8 mouse cellular contexts compared by ENCODE assay signal in the genomic region with DNA sequence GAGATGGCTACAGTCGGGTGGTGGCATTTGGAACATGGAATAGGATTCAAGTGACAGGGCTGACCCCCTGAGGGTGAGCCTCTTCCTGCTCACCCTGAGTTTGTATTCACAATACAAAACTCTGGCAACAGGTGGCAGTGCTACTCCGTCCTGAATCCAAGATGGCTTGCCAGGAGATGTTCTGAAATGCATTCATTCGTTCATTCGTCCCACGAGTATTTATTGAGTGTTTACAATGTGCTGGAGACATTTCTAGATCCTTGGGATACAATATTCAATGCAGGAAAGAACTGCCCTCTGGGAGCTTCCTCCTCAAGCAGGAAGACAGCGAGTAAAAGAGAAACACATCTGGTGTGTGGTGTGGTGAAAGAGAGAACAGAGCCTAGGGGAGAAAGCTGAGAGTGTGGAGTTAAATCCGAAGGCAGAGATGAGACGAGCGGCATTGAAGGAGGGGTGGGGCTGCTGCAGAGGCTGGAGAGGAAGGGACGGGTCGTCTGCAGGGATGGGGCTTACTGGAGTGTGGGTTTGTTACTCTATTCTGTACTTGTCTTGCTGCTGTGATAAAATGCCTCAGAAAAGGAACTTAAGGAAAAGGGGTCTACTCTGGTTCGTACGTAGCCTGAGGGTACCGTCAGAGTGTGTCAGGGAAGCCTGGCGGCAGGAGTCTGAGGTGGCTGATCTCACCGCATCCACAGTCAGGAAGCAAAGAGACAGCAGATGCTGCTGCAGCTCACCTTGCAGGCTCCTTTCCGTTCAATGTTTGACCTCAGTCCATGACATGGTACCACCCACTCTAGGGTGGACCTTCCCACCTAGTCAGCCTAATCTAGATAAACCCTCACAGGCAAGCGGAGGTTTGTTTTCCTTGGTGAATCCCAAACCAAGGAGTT.
DNase-seq lines count a peak whose midpoint lies in the region; ATAC-seq and TF ChIP-seq lines count a peak whose summit lies in the region.

No protein-coding gene starts in this region.

- no peaks in the 10 kb centered on the region for H3K79me2 ChIP-seq in MEL (ENCODE audit: control insufficient read depth, insufficient read depth, low read length, poor library complexity)

- H3K36me3 ChIP-seq in MEL (ENCODE audit: control insufficient read depth in 1 of 2, insufficient read depth in 2 of 2, low read length in 2 of 2): peaks cover 0 to 14% of the 10 kb centered on the region in 2 experiments; a peak in 2 of 4 replicates
- H3K36me3 ChIP-seq in embryonic facial prominence, embryonic 10.5 days (replicated peaks): no peaks in the 10 kb centered on the region
- H3K36me3 ChIP-seq in intestine, postnatal 0 days (ENCODE audit: control insufficient read depth, insufficient read depth): no peaks in the 10 kb centered on the region

- H3K4me1 ChIP-seq in MEL (ENCODE audit: control insufficient read depth in 1 of 2, insufficient read depth in 2 of 2, low read length in 2 of 2): peaks cover 2 to 21% of the 10 kb centered on the region in 2 experiments; a peak in 3 of 4 replicates
- H3K4me1 ChIP-seq in embryonic facial prominence, embryonic 10.5 days: peaks cover 47% of the 10 kb centered on the region
- H3K4me1 ChIP-seq in intestine, postnatal 0 days (replicated peaks; ENCODE audit: control insufficient read depth, insufficient read depth, low read length): no peaks in the 10 kb centered on the region

- peak; percentile 54 for DNase-seq in layer of hippocampus, adult 11-12 months (ENCODE audit: low spot score)
- no peak for DNase-seq in layer of hippocampus, adult 8-10 months (ENCODE audit: low spot score in 2 of 2)
- DNase-seq in MEL (ENCODE audit: low read depth, low spot score): peak; percentile 78
- peak; percentile 57 for DNase-seq in embryonic facial prominence, embryonic 10.5 days (ENCODE audit: low spot score)
- peak; percentile 78 for DNase-seq in lung, postnatal 14 days
- peak; percentile 65 to 74 for DNase-seq in thymus, postnatal 36 days

- H3K27ac ChIP-seq in MEL (ENCODE audit: control insufficient read depth, low read depth, low read length): no peak overlapping the region
- H3K27ac ChIP-seq in embryonic facial prominence, embryonic 10.5 days (replicated peaks): peak overlapping the region; percentile 79
- no peak overlapping the region for H3K27ac ChIP-seq in intestine, postnatal 0 days (ENCODE audit: low read depth, low read length)

- peak; percentile 52 to 75 (median 65) for TF ChIP-seq CTCF in MEL (IDR thresholded peaks at IDR 0.05 in 2 of 3, conservative IDR thresholded peaks at IDR 0.05 in 1 of 3; ENCODE audit: control insufficient read depth in 1 of 3, insufficient read depth in 1 of 3, low read depth in 2 of 3, low read length in 3 of 3, poor library complexity in 1 of 3, severe bottlenecking in 1 of 3)
- TF ChIP-seq CTCF in intestine, postnatal 0 days (IDR thresholded peaks at IDR 0.05; ENCODE audit: low read depth): peak; percentile 84

- no peak overlapping the region for H3K9ac ChIP-seq in MEL (ENCODE audit: control insufficient read depth, low read depth, low read length, poor library complexity, severe bottlenecking)
- no peak overlapping the region for H3K9ac ChIP-seq in intestine, postnatal 0 days (ENCODE audit: low read depth, low read length)

- TF ChIP-seq EP300 in MEL (IDR thresholded peaks at IDR 0.05; ENCODE audit: low read depth in 1 of 2, low read length in 2 of 2): no peak

- TF ChIP-seq POLR2A in MEL (IDR thresholded peaks at IDR 0.05; ENCODE audit: control insufficient read depth in 1 of 2, insufficient read depth in 1 of 2, low read depth in 1 of 2, low read length in 2 of 2, poor library complexity in 1 of 2): no peak

- H3K9me3 ChIP-seq in MEL (replicated peaks; ENCODE audit: insufficient read depth, low read length): no peaks in the 10 kb centered on the region
- no peaks in the 10 kb centered on the region for H3K9me3 ChIP-seq in embryonic facial prominence, embryonic 10.5 days
- H3K9me3 ChIP-seq in intestine, postnatal 0 days (ENCODE audit: control insufficient read depth): no peaks in the 10 kb centered on the region

- peak overlapping the region; percentile 40 for H3K4me2 ChIP-seq in intestine, postnatal 0 days (replicated peaks; ENCODE audit: low read depth)

- H3K4me3 ChIP-seq in MEL (ENCODE audit: control insufficient read depth in 1 of 2, insufficient read depth in 1 of 2, low read depth in 2 of 2, low read length in 2 of 2): peak overlapping the region; percentile 40 to 62
- no peak overlapping the region for H3K4me3 ChIP-seq in embryonic facial prominence, embryonic 10.5 days
- no peak overlapping the region for H3K4me3 ChIP-seq in intestine, postnatal 0 days (ENCODE audit: low read depth, low read length)

- H3K27me3 ChIP-seq in MEL (ENCODE audit: control insufficient read depth in 1 of 2, insufficient read depth in 2 of 2, low read length in 2 of 2): no peaks in the 10 kb centered on the region
- H3K27me3 ChIP-seq in embryonic facial prominence, embryonic 10.5 days (replicated peaks; ENCODE audit: low read depth, poor library complexity, severe bottlenecking): no peaks in the 10 kb centered on the region
- no peaks in the 10 kb centered on the region for H3K27me3 ChIP-seq in intestine, postnatal 0 days (replicated peaks; ENCODE audit: control insufficient read depth, insufficient read depth, low read length)

- 30% methylated on average over 18 of the region's 18 CpGs for WGBS in embryonic facial prominence, embryonic 10.5 days
- 28% methylated on average over 18 of the region's 18 CpGs for WGBS in intestine, postnatal 0 days

- TF ChIP-seq RAD21 in MEL (IDR thresholded peaks at IDR 0.05; ENCODE audit: low read depth, low read length): peak; percentile 82

- peak; percentile 29; the same call in 1 of the 2 replicates for ATAC-seq in intestine, postnatal 0 days
- ATAC-seq in cerebellum, adult (ENCODE audit: insufficient number of reproducible peaks, low FRiP score, low TSS enrichment): no peak

TF ChIP-seq in MEL, 35 proteins besides CTCF, POLR2A, EP300 and RAD21:
- TF ChIP-seq SMC3 (IDR thresholded peaks at IDR 0.05; ENCODE audit: low read depth, low read length): peak; percentile 88
- peak; percentile 37; the same call in 1 of the 2 replicates for TF ChIP-seq SIN3A (IDR thresholded peaks at IDR 0.05; ENCODE audit: low read length)
- no peak for TF ChIP-seq NRF1 (IDR thresholded peaks at IDR 0.05; ENCODE audit: insufficient read depth, low read depth, low read length, poor library complexity, severe bottlenecking)
- TF ChIP-seq POLR2AphosphoS2 (IDR thresholded peaks at IDR 0.05; ENCODE audit: low read length): no peak
- TF ChIP-seq ETS1 (IDR thresholded peaks at IDR 0.05; ENCODE audit: low read depth, low read length): no peak
- TF ChIP-seq JUND (IDR thresholded peaks at IDR 0.05; ENCODE audit: low read depth, low read length): no peak
- peak; percentile 85 for TF ChIP-seq ZC3H11A (IDR thresholded peaks at IDR 0.05; ENCODE audit: low read depth, low read length)
- no peak for TF ChIP-seq ZNF384 (IDR thresholded peaks at IDR 0.05; ENCODE audit: low read depth, low read length)
- TF ChIP-seq CHD2 (IDR thresholded peaks at IDR 0.05; ENCODE audit: low read length): no peak
- TF ChIP-seq E2F4 (IDR thresholded peaks at IDR 0.05; ENCODE audit: borderline replicate concordance, low read depth, low read length): no peak
- TF ChIP-seq MAZ (IDR thresholded peaks at IDR 0.05; ENCODE audit: low read depth, low read length): 0 out of 2 replicates have a peak, but pooled peaks have one; percentile 12

Comparison
In these comparisons a context has a peak if more than half of its experiments do, and no peak if none do; other contexts are left out.
1. DNase-seq: peak in layer of hippocampus, adult 11-12 months (single experiment), MEL (single experiment), embryonic facial prominence, embryonic 10.5 days (single experiment), lung, postnatal 14 days (single experiment) and thymus, postnatal 36 days (2 of 2); none in layer of hippocampus, adult 8-10 months (0 of 2).
2. H3K4me3 ChIP-seq: peak in MEL (2 of 2); none in embryonic facial prominence, embryonic 10.5 days (single experiment) and intestine, postnatal 0 days (single experiment).